Mouse (Mus musculus): ENCODE measurements around the gene Fbxo4. TPM values are rescaled to one million over a fixed set of nuclear protein-coding genes. Genes with fewer than 3 reads are reported as not detected.

Gene Fbxo4
- polyA plus RNA-seq, 1 experiment from 2014 or later: 4.7 TPM

GRCm38 (mm10) chr15:4024726-4025507 is 45.5 kb upstream of the Fbxo4 start:
- Histone ChIP-seq H3K9me3 (ENCODE audit: control insufficient read depth, low read length) (no peaks in the 10 kb centered on the region), H3K4me2 (ENCODE audit: low read depth, severe bottlenecking) (no peak overlapping the region), H3K27ac (replicated peaks; ENCODE audit: low read depth, low read length) (no peak overlapping the region), H3K4me1 (ENCODE audit: control insufficient read depth, insufficient read depth, low read length) (0 out of 2 replicates have a peak, but pooled peaks cover 3% of the 10 kb centered on the region), H3K27me3 (ENCODE audit: control insufficient read depth, insufficient read depth, low read length) (no peaks in the 10 kb centered on the region), H3K4me3 (ENCODE audit: low read depth, low read length) (no peak overlapping the region), H3K36me3 (ENCODE audit: control insufficient read depth, insufficient read depth, low read length) (no peaks in the 10 kb centered on the region), H3K9ac (ENCODE audit: low read length) (no peak overlapping the region)
- WGBS: 89% methylated on average over 13 of the region's 13 CpGs
- ATAC-seq (ENCODE audit: insufficient number of reproducible peaks, low FRiP score, low TSS enrichment, low read depth) (no peak), DNase-seq (ENCODE audit: low spot score) (no peak)

- Histone ChIP-seq H3K4me1 (ENCODE audit: control insufficient read depth, insufficient read depth, low read length) (0 out of 2 replicates have a peak, but pooled peaks cover 3% of the 10 kb centered on the region), H3K36me3 (ENCODE audit: control insufficient read depth, insufficient read depth, low read length) (no peaks in the 10 kb centered on the region), H3K27me3 (ENCODE audit: control insufficient read depth, insufficient read depth, low read length) (no peaks in the 10 kb centered on the region), H3K27ac (replicated peaks; ENCODE audit: low read depth, low read length) (no peak overlapping the region), H3K4me2 (ENCODE audit: low read depth, severe bottlenecking) (no peak overlapping the region), H3K9ac (ENCODE audit: low read length) (no peak overlapping the region), H3K4me3 (ENCODE audit: low read depth, low read length) (no peak overlapping the region), H3K9me3 (ENCODE audit: control insufficient read depth, low read length) (no peaks in the 10 kb centered on the region)
- WGBS: 93% methylated on average over 2 of the region's 2 CpGs
- DNase-seq (ENCODE audit: low spot score) (no peak), ATAC-seq (ENCODE audit: insufficient number of reproducible peaks, low FRiP score, low TSS enrichment, low read depth) (no peak)
Observed at GRCm38 (mm10) chr15:4023747-4024146, 44.4 kb upstream of the Fbxo4 start.

DNA sequence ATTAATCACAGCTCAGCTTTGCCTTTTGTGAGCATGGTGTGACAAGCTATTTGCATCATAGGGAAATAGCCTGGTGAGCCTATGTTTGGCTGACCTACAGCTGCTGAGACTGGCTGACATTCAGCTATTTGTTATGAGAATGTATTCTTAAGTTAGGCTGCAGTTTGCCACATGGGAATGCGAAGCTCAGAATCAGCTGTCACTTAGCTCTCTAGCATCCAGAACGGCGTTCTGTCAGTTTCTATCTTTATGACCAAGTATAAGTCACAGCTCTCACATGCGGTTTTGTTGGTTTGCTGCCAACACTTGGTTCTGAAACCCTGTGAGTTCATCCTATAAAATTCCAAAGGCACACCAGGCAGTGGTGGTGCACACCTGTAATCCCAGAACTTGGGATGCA is 41.3 kb upstream of the Fbxo4 start:
- no peak for DNase-seq (ENCODE audit: low spot score)
- WGBS: 81% methylated on average over 4 of the region's 4 CpGs
- Histone ChIP-seq H3K36me3 (ENCODE audit: control insufficient read depth, insufficient read depth, low read length) (no peaks in the 10 kb centered on the region), H3K4me1 (ENCODE audit: control insufficient read depth, insufficient read depth, low read length) (no peaks in the 10 kb centered on the region), H3K27me3 (ENCODE audit: control insufficient read depth, insufficient read depth, low read length) (no peaks in the 10 kb centered on the region), H3K4me3 (ENCODE audit: low read depth, low read length) (no peak overlapping the region), H3K9ac (ENCODE audit: low read length) (no peak overlapping the region), H3K27ac (replicated peaks; ENCODE audit: low read depth, low read length) (no peak overlapping the region), H3K9me3 (ENCODE audit: control insufficient read depth, low read length) (no peaks in the 10 kb centered on the region), H3K4me2 (ENCODE audit: low read depth, severe bottlenecking) (no peak overlapping the region)
- ATAC-seq (ENCODE audit: insufficient number of reproducible peaks, low FRiP score, low TSS enrichment, low read depth): no peak

DNA sequence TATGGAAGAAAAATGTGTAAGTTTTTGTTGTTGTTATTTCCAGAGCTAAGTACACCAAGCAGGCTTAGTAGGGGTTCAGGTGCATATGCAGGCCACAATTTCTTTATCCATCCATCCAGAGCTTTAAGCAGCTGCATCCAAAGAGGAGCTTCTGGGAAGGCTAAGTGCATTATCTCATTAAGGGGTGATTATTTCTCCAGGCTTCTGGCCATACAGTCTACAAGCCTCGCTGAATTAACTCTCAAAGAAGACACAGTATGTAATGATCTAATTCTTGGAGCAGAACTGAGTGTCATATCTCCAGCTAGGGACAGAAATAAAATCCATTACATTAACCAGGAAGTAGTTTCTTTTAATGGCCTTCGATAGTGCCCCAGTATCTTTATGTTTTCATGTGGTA is 34.5 kb upstream of the Fbxo4 start:
- H3K4me3 ChIP-seq (ENCODE audit: low read depth, low read length): no peak overlapping the region
- no peak overlapping the region for H3K4me2 ChIP-seq (ENCODE audit: low read depth, severe bottlenecking)
- H3K27me3 ChIP-seq (ENCODE audit: control insufficient read depth, insufficient read depth, low read length): no peaks in the 10 kb centered on the region
- 78% methylated on average over 2 of the region's 2 CpGs for WGBS
- H3K4me1 ChIP-seq (ENCODE audit: control insufficient read depth, insufficient read depth, low read length): no peaks in the 10 kb centered on the region
- no peaks in the 10 kb centered on the region for H3K9me3 ChIP-seq (ENCODE audit: control insufficient read depth, low read length)
- H3K36me3 ChIP-seq (ENCODE audit: control insufficient read depth, insufficient read depth, low read length): no peaks in the 10 kb centered on the region
- no peak for ATAC-seq (ENCODE audit: insufficient number of reproducible peaks, low FRiP score, low TSS enrichment, low read depth)
- DNase-seq (ENCODE audit: low spot score): no peak
- H3K9ac ChIP-seq (ENCODE audit: low read length): no peak overlapping the region
- no peak overlapping the region for H3K27ac ChIP-seq (replicated peaks; ENCODE audit: low read depth, low read length)

DNA sequence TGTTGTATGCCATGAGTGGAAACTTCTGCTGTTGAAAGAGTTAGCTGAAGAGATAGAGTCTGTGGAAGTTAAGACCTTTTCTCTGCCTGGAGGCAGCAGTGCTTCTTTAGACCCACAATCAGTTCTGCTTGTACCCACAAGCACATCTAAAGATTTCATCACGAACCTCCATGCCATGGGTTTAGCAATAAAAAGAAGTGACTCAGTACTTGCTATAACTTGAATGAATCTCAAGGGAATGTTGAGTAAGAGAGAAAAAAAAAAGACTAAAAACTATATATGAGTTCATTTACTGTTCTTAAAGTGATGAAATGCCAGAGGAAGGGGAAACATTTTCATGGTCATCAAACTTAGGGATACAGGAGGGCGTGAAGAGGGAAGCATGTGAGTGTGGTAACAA is 21.2 kb upstream of the Fbxo4 start:
- no peaks in the 10 kb centered on the region for H3K36me3 ChIP-seq (ENCODE audit: control insufficient read depth, insufficient read depth, low read length)
- no peak overlapping the region for H3K9ac ChIP-seq (ENCODE audit: low read length)
- H3K4me1 ChIP-seq (ENCODE audit: control insufficient read depth, insufficient read depth, low read length): no peaks in the 10 kb centered on the region
- DNase-seq (ENCODE audit: low spot score) (no peak), ATAC-seq (ENCODE audit: insufficient number of reproducible peaks, low FRiP score, low TSS enrichment, low read depth) (no peak)
- no peaks in the 10 kb centered on the region; the same call in 1 of the 2 replicates for H3K9me3 ChIP-seq (ENCODE audit: control insufficient read depth, low read length)
- no peaks in the 10 kb centered on the region for H3K27me3 ChIP-seq (ENCODE audit: control insufficient read depth, insufficient read depth, low read length)
- no peak overlapping the region for H3K4me3 ChIP-seq (ENCODE audit: low read depth, low read length)
- no peak overlapping the region for H3K4me2 ChIP-seq (ENCODE audit: low read depth, severe bottlenecking)
- H3K27ac ChIP-seq (replicated peaks; ENCODE audit: low read depth, low read length): no peak overlapping the region
- WGBS: 85% methylated on average over 2 of the region's 2 CpGs

DNA sequence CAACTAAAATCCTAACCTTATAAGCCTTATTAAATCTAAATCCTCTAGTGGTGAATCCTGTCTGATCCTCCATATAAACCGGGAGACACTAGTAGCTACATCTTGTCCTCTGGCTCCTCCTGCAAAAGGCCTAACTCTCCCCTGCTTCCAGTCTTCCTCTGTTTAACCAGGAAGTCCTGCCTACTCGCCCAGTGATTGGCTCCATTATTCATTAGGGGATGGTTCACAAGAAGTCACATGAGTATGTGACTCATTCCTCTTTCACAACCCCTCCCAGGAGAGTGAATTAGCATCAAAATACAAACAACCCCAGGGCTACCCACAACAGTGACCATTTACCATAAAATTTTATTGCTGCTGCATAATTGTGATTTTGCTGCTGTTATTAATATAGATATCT is 19.8 kb upstream of the Fbxo4 start:
- Histone ChIP-seq H3K27ac (replicated peaks; ENCODE audit: low read depth, low read length) (no peak overlapping the region), H3K36me3 (ENCODE audit: control insufficient read depth, insufficient read depth, low read length) (no peaks in the 10 kb centered on the region), H3K4me3 (ENCODE audit: low read depth, low read length) (no peak overlapping the region), H3K9ac (ENCODE audit: low read length) (no peak overlapping the region), H3K4me2 (ENCODE audit: low read depth, severe bottlenecking) (no peak overlapping the region), H3K27me3 (ENCODE audit: control insufficient read depth, insufficient read depth, low read length) (no peaks in the 10 kb centered on the region), H3K9me3 (ENCODE audit: control insufficient read depth, low read length) (no peaks in the 10 kb centered on the region), H3K4me1 (ENCODE audit: control insufficient read depth, insufficient read depth, low read length) (no peaks in the 10 kb centered on the region)
- 70% methylated on average over 2 of the region's 2 CpGs for WGBS
- ATAC-seq (ENCODE audit: insufficient number of reproducible peaks, low FRiP score, low TSS enrichment, low read depth) (no peak), DNase-seq (ENCODE audit: low spot score) (no peak)

DNA sequence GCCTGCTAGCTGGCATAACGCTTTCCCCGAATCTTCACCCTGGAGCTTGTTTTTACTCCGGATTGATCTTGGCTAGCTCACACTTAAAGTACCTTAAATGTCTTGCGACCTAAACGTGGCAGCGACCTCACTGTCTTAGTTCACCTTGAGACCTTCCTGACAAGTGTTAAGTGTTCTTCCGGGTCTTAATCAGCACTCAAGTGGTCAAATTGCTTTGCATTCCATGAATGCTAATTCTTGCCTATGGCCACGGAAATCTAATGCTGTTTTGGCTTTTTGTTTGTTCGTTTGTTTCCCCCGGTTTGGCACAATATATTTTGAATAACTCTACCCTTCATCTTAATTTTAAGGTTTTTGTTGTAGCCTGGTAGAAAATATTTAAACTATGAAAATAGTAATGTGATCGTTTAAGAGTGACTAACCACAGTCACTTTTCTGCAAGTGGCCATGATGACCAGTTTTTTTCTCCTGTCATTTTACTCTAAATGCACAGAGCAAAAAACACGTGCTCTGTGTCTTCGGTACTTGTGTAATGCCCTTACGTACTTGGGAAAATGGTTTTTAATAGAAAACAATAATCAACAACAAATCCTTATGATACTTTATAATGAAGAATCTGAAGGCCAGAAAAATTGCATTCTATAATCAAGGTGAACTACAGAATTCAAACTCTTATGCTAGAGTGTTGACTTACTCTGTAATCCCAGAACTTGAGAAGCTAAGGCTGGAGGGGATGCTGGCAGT is 17.1 kb upstream of the Fbxo4 start:
- H3K27me3 ChIP-seq (ENCODE audit: control insufficient read depth, insufficient read depth, low read length): no peaks in the 10 kb centered on the region
- DNase-seq (ENCODE audit: low spot score): no peak
- H3K27ac ChIP-seq (replicated peaks; ENCODE audit: low read depth, low read length): peak overlapping the region; percentile 45; the same call in 1 of the 2 replicates
- 23% methylated on average over 14 of the region's 14 CpGs for WGBS
- H3K36me3 ChIP-seq (ENCODE audit: control insufficient read depth, insufficient read depth, low read length): peaks cover 2% of the 10 kb centered on the region; the same call in 1 of the 2 replicates
- no peaks in the 10 kb centered on the region for H3K9me3 ChIP-seq (ENCODE audit: control insufficient read depth, low read length)
- peak overlapping the region; percentile 63 for H3K4me3 ChIP-seq (ENCODE audit: low read depth, low read length)
- peak overlapping the region; percentile 44 for H3K9ac ChIP-seq (ENCODE audit: low read length)
- H3K4me1 ChIP-seq (ENCODE audit: control insufficient read depth, insufficient read depth, low read length): no peaks in the 10 kb centered on the region
- peak overlapping the region; percentile 49 for H3K4me2 ChIP-seq (ENCODE audit: low read depth, severe bottlenecking)
- ATAC-seq (ENCODE audit: insufficient number of reproducible peaks, low FRiP score, low TSS enrichment, low read depth): no peak; the same call in 1 of the 2 replicates

- peaks cover 3% of the 10 kb centered on the region; the same call in 1 of the 2 replicates for H3K36me3 ChIP-seq (ENCODE audit: control insufficient read depth, insufficient read depth, low read length)
- ATAC-seq (ENCODE audit: insufficient number of reproducible peaks, low FRiP score, low TSS enrichment, low read depth): peak; percentile 100
- peak within 1 kb of the TSS; percentile 85 for H3K9ac ChIP-seq (ENCODE audit: low read length)
- WGBS: under 1% methylated on average over 61 of the region's 61 CpGs
- H3K9me3 ChIP-seq (ENCODE audit: control insufficient read depth, low read length): no peaks in the 10 kb centered on the region
- peak within 1 kb of the TSS; percentile 49 for H3K4me2 ChIP-seq (ENCODE audit: low read depth, severe bottlenecking)
- H3K4me1 ChIP-seq (ENCODE audit: control insufficient read depth, insufficient read depth, low read length): no peaks in the 10 kb centered on the region
- DNase-seq (ENCODE audit: low spot score): peak; percentile 96
- H3K27ac ChIP-seq (replicated peaks; ENCODE audit: low read depth, low read length): peak within 1 kb of the TSS; percentile 66; the same call in 1 of the 2 replicates
- peak within 1 kb of the TSS; percentile 63 for H3K4me3 ChIP-seq (ENCODE audit: low read depth, low read length)
- no peaks in the 10 kb centered on the region for H3K27me3 ChIP-seq (ENCODE audit: control insufficient read depth, insufficient read depth, low read length)
Observed at GRCm38 (mm10) chr15:3995448-3996266, 16.3 kb upstream of the Fbxo4 start, which contains the start of gene AW549877. Gene AW549877 (minus strand): TSS chr15:3995744.
